Mouse (Mus musculus): ENCODE results near the gene Vmn1r149. TPM values are rescaled to one million over a fixed set of nuclear protein-coding genes. Genes with fewer than 3 reads are reported as not detected.
"Not testable (repeated sequence)": the region's sequence is repeated elsewhere in the genome, so short reads cannot be mapped to it uniquely, and the experiment has no call there.

Gene Vmn1r149
- polyA plus RNA-seq (2014; fragmentation: Nextera tagmentation; extraction: Ambion mirVana) = not detected in 2 replicates

DNA sequence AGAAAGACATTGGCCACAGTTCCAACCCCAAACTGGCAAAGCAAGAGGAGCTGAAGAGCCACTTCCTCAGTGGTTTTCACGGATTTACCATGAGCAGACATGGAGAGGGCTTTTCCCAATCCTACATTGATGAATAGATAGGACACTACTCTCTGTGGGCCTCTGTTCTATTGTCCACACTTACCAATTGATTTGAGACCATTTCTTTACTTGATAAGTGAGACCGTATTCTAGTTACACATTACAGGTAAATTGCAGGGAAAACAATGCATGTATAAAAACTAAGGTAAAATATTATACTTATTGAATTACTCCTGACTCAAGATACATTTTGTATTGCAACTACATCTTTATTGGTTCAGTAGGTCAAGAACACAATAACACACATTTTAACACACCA, at the start of gene Vmn1r149:
Vmn1r149 (minus strand) TSS at position 101 of the 400 bp plus-strand sequence.
- not testable (repeated sequence) for ATAC-seq (ENCODE audit: low FRiP score, low TSS enrichment); H3K4me2 ChIP-seq (ENCODE audit: low read length); H3K36me3 ChIP-seq (ENCODE audit: control insufficient read depth, insufficient read depth, low read length); H3K4me3 ChIP-seq (replicated peaks; ENCODE audit: low read depth, low read length); DNase-seq; H3K27me3 ChIP-seq (ENCODE audit: control insufficient read depth, insufficient read depth, low read length); H3K9me3 ChIP-seq (ENCODE audit: control insufficient read depth, low read length); H3K4me1 ChIP-seq (ENCODE audit: control insufficient read depth, insufficient read depth, low read length); H3K9ac ChIP-seq (replicated peaks; ENCODE audit: low read length); H3K27ac ChIP-seq (replicated peaks; ENCODE audit: low read depth, low read length)
- no CpG with 5 or more reads among the region's 2 CpGs for WGBS

GRCm38 (mm10) chr7:22463975-22464374, 25.9 kb upstream of the Vmn1r149 start, which contains the start of gene Gm10665:
TSS of gene Gm10665 (minus strand) at chr7:22464075.
- not testable (repeated sequence) for DNase-seq
- WGBS = no CpG with 5 or more reads among the region's 5 CpGs

DNA sequence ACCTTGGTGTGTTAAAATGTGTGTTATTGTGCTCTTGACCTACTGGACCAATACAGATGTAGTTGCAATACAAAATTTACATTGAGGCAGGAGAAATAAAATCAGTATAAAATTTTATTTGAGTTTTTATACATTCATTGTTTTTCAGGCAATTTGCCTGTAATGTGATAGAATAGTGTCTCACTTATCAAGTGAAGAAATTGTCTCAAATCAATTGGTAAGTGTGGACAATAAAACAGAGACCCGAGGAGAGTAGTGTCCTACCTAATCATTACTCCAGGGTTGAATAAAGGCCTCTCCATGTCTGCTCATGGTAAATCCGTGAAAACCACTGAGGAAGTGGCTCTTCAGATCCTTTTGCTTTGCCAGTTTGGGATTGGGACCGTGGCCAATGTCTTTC, 24.7 kb downstream of the Vmn1r149 start, which contains the start of gene Vmn1r148:
Vmn1r148 (plus strand) TSS at position 301 of the 400 bp plus-strand sequence.
- WGBS = no CpG with 5 or more reads among the region's 3 CpGs
- not testable (repeated sequence) for H3K27ac ChIP-seq (replicated peaks; ENCODE audit: low read depth, low read length); H3K9ac ChIP-seq (replicated peaks; ENCODE audit: low read length); DNase-seq; H3K27me3 ChIP-seq (ENCODE audit: control insufficient read depth, insufficient read depth, low read length); H3K9me3 ChIP-seq (ENCODE audit: control insufficient read depth, low read length); H3K4me2 ChIP-seq (ENCODE audit: low read length); H3K4me1 ChIP-seq (ENCODE audit: control insufficient read depth, insufficient read depth, low read length); H3K4me3 ChIP-seq (replicated peaks; ENCODE audit: low read depth, low read length); H3K36me3 ChIP-seq (ENCODE audit: control insufficient read depth, insufficient read depth, low read length); ATAC-seq (ENCODE audit: low FRiP score, low TSS enrichment)

More at GRCm38 (mm10) chr7:22463975-22464374, 25.9 kb upstream of the Vmn1r149 start, which contains the start of gene Gm10665:
- not testable (repeated sequence) for H3K9ac ChIP-seq (replicated peaks; ENCODE audit: low read length); H3K27ac ChIP-seq (replicated peaks; ENCODE audit: low read depth, low read length); ATAC-seq (ENCODE audit: low FRiP score, low TSS enrichment); H3K4me2 ChIP-seq (ENCODE audit: low read length); H3K36me3 ChIP-seq (ENCODE audit: control insufficient read depth, insufficient read depth, low read length); H3K4me1 ChIP-seq (ENCODE audit: control insufficient read depth, insufficient read depth, low read length); H3K4me3 ChIP-seq (replicated peaks; ENCODE audit: low read depth, low read length); H3K9me3 ChIP-seq (ENCODE audit: control insufficient read depth, low read length); H3K27me3 ChIP-seq (ENCODE audit: control insufficient read depth, insufficient read depth, low read length)

Other genes with a start within 250 kb of the Vmn1r149 start
- not detected in 2 replicates for gene Vmn1r143, start 248.9 kb downstream of the Vmn1r149 start, polyA plus RNA-seq (2014; fragmentation: Nextera tagmentation; extraction: Ambion mirVana)
- gene Gm8653, start 237.0 kb downstream of the Vmn1r149 start, polyA plus RNA-seq (2014; fragmentation: Nextera tagmentation; extraction: Ambion mirVana) = not detected in 2 replicates
- gene Gm8453, start 208.7 kb downstream of the Vmn1r149 start, polyA plus RNA-seq (2014; fragmentation: Nextera tagmentation; extraction: Ambion mirVana) = not detected in 2 replicates
- gene Gm4187, start 108.5 kb downstream of the Vmn1r149 start, polyA plus RNA-seq (2014; fragmentation: Nextera tagmentation; extraction: Ambion mirVana) = not detected in 2 replicates
- gene Gm8660, start 67.2 kb downstream of the Vmn1r149 start, polyA plus RNA-seq (2014; fragmentation: Nextera tagmentation; extraction: Ambion mirVana) = not detected in 2 replicates
- gene Vmn1r148, start 24.6 kb downstream of the Vmn1r149 start, polyA plus RNA-seq (2014; fragmentation: Nextera tagmentation; extraction: Ambion mirVana) = not detected in 2 replicates
- not detected in 2 replicates for gene Gm10665, start 25.8 kb upstream of the Vmn1r149 start, polyA plus RNA-seq (2014; fragmentation: Nextera tagmentation; extraction: Ambion mirVana)
- gene Vmn1r151, start 61.4 kb upstream of the Vmn1r149 start, polyA plus RNA-seq (2014; fragmentation: Nextera tagmentation; extraction: Ambion mirVana) = not detected in 2 replicates
- not detected in 2 replicates for gene Vmn1r152, start 84.7 kb upstream of the Vmn1r149 start, polyA plus RNA-seq (2014; fragmentation: Nextera tagmentation; extraction: Ambion mirVana)
- gene Gm8677, start 96.7 kb upstream of the Vmn1r149 start, polyA plus RNA-seq (2014; fragmentation: Nextera tagmentation; extraction: Ambion mirVana) = not detected in 2 replicates
- gene Gm4201, start 127.1 kb upstream of the Vmn1r149 start, polyA plus RNA-seq (2014; fragmentation: Nextera tagmentation; extraction: Ambion mirVana) = not detected in 2 replicates
- not detected in 2 replicates for gene Gm4565, start 149.9 kb upstream of the Vmn1r149 start, polyA plus RNA-seq (2014; fragmentation: Nextera tagmentation; extraction: Ambion mirVana)
- not detected in 2 replicates for gene Vmn1r155, start 219.8 kb upstream of the Vmn1r149 start, polyA plus RNA-seq (2014; fragmentation: Nextera tagmentation; extraction: Ambion mirVana)